Mouse (Mus musculus) heart, postnatal 0 days (tissue): ENCODE data around the gene Gm11559. TPM values are rescaled to one million over a fixed set of nuclear protein-coding genes. Genes with fewer than 3 reads are reported as not detected.

Source experiments
- ATAC-seq: fragments of 200-750 bp; cut with Nextera tagmentation; 2 replicates; pipeline ENCODE4 v1.8.0; 2017; ENCODE audit warnings: low read depth, moderate number of reproducible peaks, moderate library complexity; ENCODE audit not compliant: insufficient read depth
- DNase-seq: peaks from one replicate; pipeline ENCODE4 v3.0.0-alpha.2; 2016; ENCODE audit warnings: low spot score
- H3K27ac ChIP-seq: fragments of 300-500 bp; sonication (generic); 2 replicates; pipeline ENCODE4 v1.5.1; 2014; ENCODE audit warnings: low read depth, mild to moderate bottlenecking
- H3K27me3 ChIP-seq: fragments of 300-500 bp; sonication (generic); 2 replicates; pipeline ENCODE4 v1.6.1; 2014; ENCODE audit warnings: low read length, mixed read lengths; ENCODE audit not compliant: control insufficient read depth, insufficient read depth
- H3K36me3 ChIP-seq: fragments of 300-500 bp; sonication (generic); replicated peaks from 2 replicates; pipeline ENCODE4 v1.6.1; 2014; ENCODE audit warnings: low read length, mixed read lengths; ENCODE audit not compliant: control insufficient read depth, insufficient read depth
- H3K4me1 ChIP-seq: fragments of 300-500 bp; sonication (generic); 2 replicates; pipeline ENCODE4 v1.6.1; 2014; ENCODE audit warnings: antibody characterized with exemption; ENCODE audit not compliant: control insufficient read depth, insufficient read depth
- H3K4me2 ChIP-seq: fragments of 300-500 bp; sonication (generic); 2 replicates; pipeline ENCODE4 v1.6.1; 2014; ENCODE audit warnings: low read depth, mild to moderate bottlenecking, low read length, moderate library complexity
- H3K4me3 ChIP-seq: fragments of 300-500 bp; sonication (generic); 2 replicates; pipeline ENCODE4 v1.5.1; 2014; ENCODE audit warnings: low read depth, low read length
- H3K9ac ChIP-seq: fragments of 300-500 bp; sonication (generic); replicated peaks from 2 replicates; pipeline ENCODE4 v1.6.1; 2014; ENCODE audit warnings: low read depth, low read length, mixed read lengths
- H3K9me3 ChIP-seq: fragments of 300-500 bp; sonication (generic); replicated peaks from 2 replicates; pipeline ENCODE4 v1.6.1; 2016; ENCODE audit warnings: low read length; ENCODE audit not compliant: control insufficient read depth
- CTCF ChIP-seq: IDR thresholded peaks from 2 replicates; pipeline ENCODE4 v1.5.1; 2016; ENCODE audit warnings: antibody characterized with exemption, control low read depth, low read depth
- EP300 ChIP-seq: IDR thresholded peaks from 2 replicates; pipeline ENCODE4 v1.6.1; 2016; ENCODE audit warnings: antibody characterized with exemption, low read depth
- whole genome bisulfite sequencing: fragments of 180-500 bp; shearing (Covaris S2); extraction: QIAGEN DNeasy Blood & Tissue Kit; methylation state at CpG from one replicate; pipeline ENCODE4 v1.1.7; 2014; 5-methylcytosine and 5-hydroxymethylcytosine counted together
- polyA plus RNA-seq: library from polyadenylated mRNA; unstranded; fragments of >200 nt; fragmentation: Nextera tagmentation; extraction: Ambion mirVana; gene quantifications from 2 replicates; pipeline ENCODE4 v1.2.1, GENCODE M21; 2015
- total RNA-seq: library from RNA; depleted of rRNA; stranded (reverse); fragments of >200 nt; gene quantifications from 2 replicates; pipeline ENCODE4 v1.2.3, GENCODE M21; 2014; ENCODE audit warnings: low replicate concordance; rRNA removed

The Gm11559 gene
- total and polyA plus RNA-seq, 2 experiments from 2014 or later, result not detected

DNA sequence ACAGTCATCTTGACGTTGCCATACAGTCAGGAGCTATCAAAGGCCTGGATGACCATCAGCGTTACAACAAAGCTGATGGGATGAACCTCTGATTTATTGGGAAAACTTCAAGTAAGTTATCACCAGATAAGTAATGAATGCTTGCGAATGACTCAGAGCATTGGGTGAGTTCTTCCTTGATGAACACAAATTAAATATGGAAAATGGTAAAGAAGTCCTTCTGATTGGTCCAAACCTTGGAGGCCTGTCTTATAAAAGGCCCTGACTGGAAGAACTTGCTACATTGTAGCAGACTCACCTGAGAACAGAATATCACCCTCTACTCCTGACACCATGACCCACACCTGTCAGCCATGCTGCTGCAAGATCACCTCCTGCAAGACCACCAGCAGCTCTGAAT, 50.2 kb downstream of the Gm11559 start, which contains the start of gene Gm11565:
Gm11565 (plus strand) TSS at position 301 of the 400 bp plus-strand sequence.
- no peak for ATAC-seq
- no peak for DNase-seq
- WGBS, result 82% methylated on average over 3 of the region's 3 CpGs
- Histone ChIP-seq H3K4me3 (no peak within 1 kb of the TSS), H3K9ac (no peak within 1 kb of the TSS), H3K4me2 (no peak within 1 kb of the TSS), H3K27ac (no peak within 1 kb of the TSS), H3K9me3 (no peaks in the 10 kb centered on the region), H3K4me1 (no peaks in the 10 kb centered on the region), H3K27me3 (no peaks in the 10 kb centered on the region), H3K36me3 (no peaks in the 10 kb centered on the region)
- TF ChIP-seq EP300 (no peak), CTCF (no peak)

Other genes with a start within 250 kb of the Gm11559 start
Only the 30 nearest of the 37 such genes appear.
- gene Krtap4-7, start 220.4 kb upstream of the Gm11559 start, total RNA-seq, result not detected in 2 replicates
- gene Krtap4-7, start 220.4 kb upstream of the Gm11559 start, polyA plus RNA-seq, result not detected in 2 replicates
- gene Gm11555, start 214.2 kb upstream of the Gm11559 start, total RNA-seq, result not detected in 2 replicates
- gene Gm11555, start 214.2 kb upstream of the Gm11559 start, polyA plus RNA-seq, result not detected in 2 replicates
- not detected in 2 replicates for gene Gm11563, start 205.5 kb upstream of the Gm11559 start, total RNA-seq
- not detected in 2 replicates for gene Gm11563, start 205.5 kb upstream of the Gm11559 start, polyA plus RNA-seq
- gene Krtap4-6, start 198.5 kb upstream of the Gm11559 start, total RNA-seq, result not detected in 2 replicates
- gene Krtap4-6, start 198.5 kb upstream of the Gm11559 start, polyA plus RNA-seq, result not detected in 2 replicates
- not detected in 2 replicates for gene Gm14190, start 173.7 kb upstream of the Gm11559 start, total RNA-seq
- not detected in 2 replicates for gene Gm14190, start 173.7 kb upstream of the Gm11559 start, polyA plus RNA-seq
- not detected in 2 replicates for gene Gm14180, start 130.2 kb upstream of the Gm11559 start, total RNA-seq
- gene Gm14180, start 130.2 kb upstream of the Gm11559 start, polyA plus RNA-seq, result not detected in 2 replicates
- gene Gm11595, start 91.6 kb upstream of the Gm11559 start, total RNA-seq, result not detected in 2 replicates
- not detected in 2 replicates for gene Gm11595, start 91.6 kb upstream of the Gm11559 start, polyA plus RNA-seq
- gene Krtap4-8, start 83.8 kb upstream of the Gm11559 start, total RNA-seq, result not detected in 2 replicates
- not detected in 2 replicates for gene Krtap4-8, start 83.8 kb upstream of the Gm11559 start, polyA plus RNA-seq
- not detected in 2 replicates for gene Krtap4-9, start 79.3 kb upstream of the Gm11559 start, total RNA-seq
- gene Krtap4-9, start 79.3 kb upstream of the Gm11559 start, polyA plus RNA-seq, result not detected in 2 replicates
- gene Gm11596, start 71.0 kb upstream of the Gm11559 start, total RNA-seq, result not detected in 2 replicates
- not detected in 2 replicates for gene Gm11596, start 71.0 kb upstream of the Gm11559 start, polyA plus RNA-seq
- not detected in 2 replicates for gene Gm11569, start 65.5 kb upstream of the Gm11559 start, total RNA-seq
- gene Gm11569, start 65.5 kb upstream of the Gm11559 start, polyA plus RNA-seq, result not detected in 2 replicates
- not detected in 2 replicates for gene Gm11554, start 60.0 kb upstream of the Gm11559 start, total RNA-seq
- not detected in 2 replicates for gene Gm11554, start 60.0 kb upstream of the Gm11559 start, polyA plus RNA-seq
- gene Krtap4-13, start 54.6 kb upstream of the Gm11559 start, total RNA-seq, result not detected in 2 replicates
- gene Krtap4-13, start 54.6 kb upstream of the Gm11559 start, polyA plus RNA-seq, result not detected in 2 replicates
- gene Gm11564, start 48.8 kb upstream of the Gm11559 start, total RNA-seq, result not detected in 2 replicates
- gene Gm11564, start 48.8 kb upstream of the Gm11559 start, polyA plus RNA-seq, result not detected in 2 replicates
- gene 2300003K06Rik, start 26.4 kb upstream of the Gm11559 start, total RNA-seq, result not detected in 2 replicates
- not detected in 2 replicates for gene 2300003K06Rik, start 26.4 kb upstream of the Gm11559 start, polyA plus RNA-seq
- gene Krtap4-16, start 12.9 kb upstream of the Gm11559 start, total RNA-seq, result not detected in 2 replicates
- not detected in 2 replicates for gene Krtap4-16, start 12.9 kb upstream of the Gm11559 start, polyA plus RNA-seq
- not detected in 2 replicates for gene Gm11568, start 6.6 kb upstream of the Gm11559 start, total RNA-seq
- gene Gm11568, start 6.6 kb upstream of the Gm11559 start, polyA plus RNA-seq, result not detected in 2 replicates
- not detected in 2 replicates for gene Krtap9-1, start 8.9 kb downstream of the Gm11559 start, total RNA-seq
- gene Krtap9-1, start 8.9 kb downstream of the Gm11559 start, polyA plus RNA-seq, result not detected in 2 replicates
- gene Gm11567, start 14.7 kb downstream of the Gm11559 start, total RNA-seq, result not detected in 2 replicates
- not detected in 2 replicates for gene Gm11567, start 14.7 kb downstream of the Gm11559 start, polyA plus RNA-seq
- gene Krtap31-1, start 43.4 kb downstream of the Gm11559 start, total RNA-seq, result not detected in 2 replicates
- gene Krtap31-1, start 43.4 kb downstream of the Gm11559 start, polyA plus RNA-seq, result not detected in 2 replicates
- not detected in 2 replicates for gene Gm11565, start 50.3 kb downstream of the Gm11559 start, total RNA-seq
- gene Gm11565, start 50.3 kb downstream of the Gm11559 start, polyA plus RNA-seq, result not detected in 2 replicates
- gene Krtap31-2, start 71.8 kb downstream of the Gm11559 start, total RNA-seq, result not detected in 2 replicates
- not detected in 2 replicates for gene Krtap31-2, start 71.8 kb downstream of the Gm11559 start, polyA plus RNA-seq
- not detected in 2 replicates for gene Krtap9-5, start 84.0 kb downstream of the Gm11559 start, total RNA-seq
- gene Krtap9-5, start 84.0 kb downstream of the Gm11559 start, polyA plus RNA-seq, result not detected in 2 replicates
- gene Krtap29-1, start 114.6 kb downstream of the Gm11559 start, total RNA-seq, result not detected in 2 replicates
- not detected in 2 replicates for gene Krtap29-1, start 114.6 kb downstream of the Gm11559 start, polyA plus RNA-seq
- gene Krtap16-1, start 122.1 kb downstream of the Gm11559 start, total RNA-seq, result not detected in 2 replicates
- gene Krtap16-1, start 122.1 kb downstream of the Gm11559 start, polyA plus RNA-seq, result not detected in 2 replicates
- gene Krtap17-1, start 129.5 kb downstream of the Gm11559 start, total RNA-seq, result not detected in 2 replicates
- not detected in 2 replicates for gene Krtap17-1, start 129.5 kb downstream of the Gm11559 start, polyA plus RNA-seq
- not detected in 2 replicates for gene Krt33a, start 151.7 kb downstream of the Gm11559 start, total RNA-seq
- not detected in 2 replicates for gene Krt33a, start 151.7 kb downstream of the Gm11559 start, polyA plus RNA-seq
- gene Krt33b, start 165.4 kb downstream of the Gm11559 start, total RNA-seq, result not detected in 2 replicates
- not detected in 2 replicates for gene Krt33b, start 165.4 kb downstream of the Gm11559 start, polyA plus RNA-seq
- not detected in 2 replicates for gene Krt34, start 177.1 kb downstream of the Gm11559 start, total RNA-seq
- gene Krt34, start 177.1 kb downstream of the Gm11559 start, polyA plus RNA-seq, result not detected in 2 replicates
- gene Krt31, start 186.1 kb downstream of the Gm11559 start, total RNA-seq, result not detected in 2 replicates
- not detected in 2 replicates for gene Krt31, start 186.1 kb downstream of the Gm11559 start, polyA plus RNA-seq